Mouse (Mus musculus) brown adipose tissue, adult 24 weeks (tissue): ENCODE results near the gene 2200002J24Rik. TPM values are rescaled to one million over a fixed set of nuclear protein-coding genes. Genes with fewer than 3 reads are reported as not detected.
"Not testable (repeated sequence)": the region's sequence is repeated elsewhere in the genome, so short reads cannot be mapped to it uniquely, and the experiment has no call there.

Experiments
- H3K27ac ChIP-seq: fragments of 200-500 bp; replicated peaks from 2 replicates; pipeline ENCODE4 v1.5.1; 2012; ENCODE audit warnings: low read depth, mild to moderate bottlenecking, low read length
- H3K4me1 ChIP-seq: fragments of 200-500 bp; 2 replicates; pipeline ENCODE4 v1.6.1; 2012; ENCODE audit warnings: low read length, mixed read lengths; ENCODE audit not compliant: control insufficient read depth, insufficient read depth, insufficient read length
- H3K4me3 ChIP-seq: fragments of 200-500 bp; 2 replicates; pipeline ENCODE4 v1.5.1; 2012; ENCODE audit warnings: low read depth, mild to moderate bottlenecking, low read length, moderate library complexity; ENCODE audit not compliant: insufficient read depth
- polyA plus RNA-seq: library from polyadenylated mRNA; stranded (reverse); fragments of >200 nt; gene quantifications from 2 replicates; pipeline ENCODE4 v1.2.4, GENCODE M21; 2012; ENCODE audit not compliant: missing spikeins, insufficient read depth, insufficient read length

Gene 2200002J24Rik
- polyA plus RNA-seq, 1 experiment = not detected

GRCm38 (mm10) chr7:30717006-30717715 is 18.4 kb downstream of the 2200002J24Rik start:
- Histone ChIP-seq H3K27ac (no peak overlapping the region), H3K4me1 (no peaks in the 10 kb centered on the region; the same call in 1 of the 2 replicates), H3K4me3 (peak overlapping the region; percentile 13; the same call in 1 of the 2 replicates)

- no peak overlapping the region for H3K27ac ChIP-seq
Measured at GRCm38 (mm10) chr7:30717716-30718046, 19.0 kb downstream of the 2200002J24Rik start.

GRCm38 (mm10) chr7:30719669-30720068 is 20.9 kb downstream of the 2200002J24Rik start:
- Histone ChIP-seq H3K4me3 (no peak overlapping the region), H3K27ac (no peak overlapping the region), H3K4me1 (no peaks in the 10 kb centered on the region; the same call in 1 of the 2 replicates)

More at GRCm38 (mm10) chr7:30717716-30718046, 19.0 kb downstream of the 2200002J24Rik start:
- peak overlapping the region; percentile 13; the same call in 1 of the 2 replicates for H3K4me3 ChIP-seq
- no peaks in the 10 kb centered on the region; the same call in 1 of the 2 replicates for H3K4me1 ChIP-seq

- Histone ChIP-seq H3K27ac (no peak overlapping the region), H3K4me3 (no peak overlapping the region), H3K4me1 (no peaks in the 10 kb centered on the region; the same call in 1 of the 2 replicates)
Measured at GRCm38 (mm10) chr7:30721286-30721685, 22.6 kb downstream of the 2200002J24Rik start.

- H3K27ac ChIP-seq = no peak overlapping the region
- H3K4me1 ChIP-seq = 0 out of 2 replicates have a peak, but pooled peaks cover 2% of the 10 kb centered on the region
Measured at GRCm38 (mm10) chr7:30723274-30723953, 24.7 kb downstream of the 2200002J24Rik start.

GRCm38 (mm10) chr7:30728214-30728613 is 29.5 kb downstream of the 2200002J24Rik start:
- H3K4me1 ChIP-seq = 0 out of 2 replicates have a peak, but pooled peaks cover 5% of the 10 kb centered on the region
- H3K27ac ChIP-seq = peak overlapping the region; percentile 26; the same call in 1 of the 2 replicates
- peak overlapping the region; percentile 94 for H3K4me3 ChIP-seq

More at GRCm38 (mm10) chr7:30723274-30723953, 24.7 kb downstream of the 2200002J24Rik start:
- no peak overlapping the region for H3K4me3 ChIP-seq

- H3K4me3 ChIP-seq = peak overlapping the region; percentile 94
- H3K4me1 ChIP-seq = 0 out of 2 replicates have a peak, but pooled peaks cover 5% of the 10 kb centered on the region
- H3K27ac ChIP-seq = peak overlapping the region; percentile 26
Measured at GRCm38 (mm10) chr7:30728739-30729395, 30.1 kb downstream of the 2200002J24Rik start.

GRCm38 (mm10) chr7:30729396-30730063 is 30.8 kb downstream of the 2200002J24Rik start, which contains the start of gene Tmem147:
Tmem147 (minus strand) TSS chr7:30729540.
- Histone ChIP-seq H3K4me3 (peak within 1 kb of the TSS; percentile 94), H3K4me1 (0 out of 2 replicates have a peak, but pooled peaks cover 5% of the 10 kb centered on the region), H3K27ac (peak within 1 kb of the TSS; percentile 76)

- Histone ChIP-seq H3K27ac (peak overlapping the region; percentile 76), H3K4me3 (peak overlapping the region; percentile 94)
- H3K4me1 ChIP-seq = not testable (repeated sequence)
Measured at GRCm38 (mm10) chr7:30730064-30730722, 31.5 kb downstream of the 2200002J24Rik start.

GRCm38 (mm10) chr7:30736211-30736610 is 37.5 kb downstream of the 2200002J24Rik start:
- Histone ChIP-seq H3K27ac (no peak overlapping the region), H3K4me3 (no peak overlapping the region), H3K4me1 (no peaks in the 10 kb centered on the region)

- H3K27ac ChIP-seq, H3K4me3 ChIP-seq, H3K4me1 ChIP-seq: not testable (repeated sequence)
Measured at GRCm38 (mm10) chr7:30742570-30742969, 43.8 kb downstream of the 2200002J24Rik start.

GRCm38 (mm10) chr7:30743617-30744016 is 44.9 kb downstream of the 2200002J24Rik start, which contains the start of gene Gapdhs:
Gapdhs (minus strand) TSS chr7:30743681.
- not testable (repeated sequence) for H3K27ac ChIP-seq, H3K4me1 ChIP-seq, H3K4me3 ChIP-seq

- H3K4me1 ChIP-seq = no peaks in the 10 kb centered on the region
- H3K4me3 ChIP-seq = no peak overlapping the region
- no peak overlapping the region for H3K27ac ChIP-seq
Measured at GRCm38 (mm10) chr7:30744022-30744598, 45.4 kb downstream of the 2200002J24Rik start.
